Mouse (Mus musculus) kidney, adult 9 months (tissue): ENCODE data around the gene Mxra7.
A peak's percentile ranks its signal among the peaks of the same experiment; 100 is the strongest.
"Not testable (repeated sequence)": the region's sequence is repeated elsewhere in the genome, so short reads cannot be mapped to it uniquely, and the experiment has no call there.

Experiments
- DNase-seq: peaks from one replicate; pipeline ENCODE4 v3.0.0; 2022

Gene Mxra7

DNA sequence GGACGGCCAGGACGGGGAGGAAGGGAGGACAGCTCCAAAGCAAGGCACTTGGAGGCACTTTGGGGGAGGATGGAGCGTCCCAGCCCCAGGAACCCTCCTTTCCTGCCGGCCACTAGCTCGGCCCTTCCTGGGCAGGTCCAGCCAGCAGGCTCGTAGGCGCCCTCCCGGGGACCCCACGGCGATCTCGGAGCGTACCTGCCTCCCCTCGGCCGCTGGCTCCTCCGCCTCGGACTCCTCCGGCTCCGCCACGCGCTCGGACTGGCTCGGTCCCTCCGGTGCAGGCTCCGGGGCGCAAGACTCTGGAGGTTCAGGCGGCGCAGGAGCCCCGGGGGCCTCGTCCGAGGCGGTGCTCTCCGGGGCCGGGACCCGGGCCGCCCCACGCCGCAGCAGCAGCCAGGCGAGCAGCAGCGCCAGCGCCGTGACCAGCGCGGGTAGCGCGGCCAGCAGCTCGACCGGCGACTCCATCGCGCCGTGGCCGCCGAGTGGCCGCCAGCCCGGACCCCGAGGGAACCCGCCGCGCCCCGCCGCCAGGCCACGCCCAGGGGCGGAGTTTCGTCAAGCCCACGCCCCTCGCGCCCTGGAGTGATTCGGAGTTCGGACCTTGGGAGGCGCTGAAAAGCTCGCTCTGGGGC, at the start of gene Mxra7:
TSS of gene Mxra7 (minus strand) at position 513 of the 632 bp plus-strand sequence.
- DNase-seq = peak; percentile 77

DNA sequence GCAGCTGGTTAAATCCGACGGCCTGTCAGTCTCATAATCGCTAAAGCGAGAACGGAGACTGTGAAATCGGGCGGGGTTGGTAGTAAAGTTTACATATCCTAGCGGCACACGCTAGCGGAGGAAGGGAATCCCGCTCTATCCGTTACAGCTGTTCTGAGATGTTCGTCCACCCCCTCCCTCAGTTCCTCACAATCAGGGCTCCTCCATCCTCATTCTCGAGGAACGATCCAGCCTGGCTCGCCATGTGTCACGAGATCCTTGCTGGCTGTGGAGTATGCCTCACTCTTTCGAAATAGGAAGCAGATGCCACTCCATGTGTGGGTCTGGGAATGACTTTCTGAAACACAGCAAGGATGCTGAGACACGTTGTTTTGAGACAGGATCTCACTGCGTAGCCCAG, 46.1 kb upstream of the Mxra7 start:
- no peak for DNase-seq

DNA sequence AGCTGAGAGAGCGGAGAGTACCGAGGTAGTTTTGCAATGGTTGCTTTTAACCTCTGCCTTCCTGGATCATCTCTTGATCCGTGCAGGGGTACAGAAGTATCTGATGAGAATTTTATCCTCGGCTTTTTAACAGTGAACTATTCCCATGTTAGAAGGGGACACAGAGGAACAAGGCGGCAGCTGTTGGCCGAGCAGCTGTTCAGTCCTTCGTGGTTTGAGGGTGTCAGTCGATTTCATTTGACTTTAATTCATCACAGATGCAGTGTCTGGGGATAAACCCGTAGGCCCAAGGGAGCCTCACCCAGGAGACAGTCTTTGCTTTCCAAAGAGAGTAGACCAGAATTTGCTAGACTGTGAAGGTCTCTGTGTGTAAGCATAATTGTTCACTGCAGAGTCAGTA, 43.7 kb upstream of the Mxra7 start:
- no peak for DNase-seq

DNA sequence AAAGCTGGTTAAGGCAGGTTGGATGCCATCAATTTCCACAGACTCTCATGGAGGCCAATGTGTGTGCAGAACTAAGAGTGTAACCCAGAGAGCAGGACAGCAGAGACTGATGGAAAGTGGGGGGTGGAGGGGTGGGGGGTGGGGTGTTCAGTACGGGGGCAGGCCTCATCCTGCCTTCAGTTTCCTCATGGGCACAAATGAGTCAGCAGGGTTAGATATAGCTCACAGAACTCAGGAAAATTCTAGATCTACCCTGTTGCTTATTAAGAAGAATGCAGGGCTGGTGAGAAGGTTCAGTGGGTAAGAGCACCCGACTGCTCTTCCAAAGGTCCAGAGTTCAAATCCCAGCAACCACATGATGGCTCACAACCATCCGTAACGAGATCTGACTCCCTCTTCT, 41.8 kb upstream of the Mxra7 start:
- no peak for DNase-seq

DNA sequence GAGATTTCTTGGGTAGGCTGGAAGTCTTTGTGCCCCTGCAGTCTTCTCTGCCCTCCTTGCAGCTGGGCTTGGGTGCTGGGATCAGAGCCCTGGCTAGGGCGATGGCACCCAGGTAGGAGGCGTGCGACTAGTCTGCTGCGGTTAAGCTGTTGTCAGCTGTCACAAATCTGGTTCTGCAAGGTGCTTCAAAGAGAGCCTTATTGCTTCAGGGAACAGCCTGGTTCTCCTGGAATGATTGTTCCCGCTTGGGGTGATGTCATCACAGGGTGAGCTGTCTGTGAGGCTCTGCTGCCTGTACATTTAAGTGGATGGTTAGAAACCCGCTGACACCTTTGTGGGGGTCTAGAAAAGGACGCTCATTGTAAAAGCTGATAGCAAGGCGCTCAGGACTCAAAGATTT, 41.4 kb upstream of the Mxra7 start:
- DNase-seq = no peak

DNA sequence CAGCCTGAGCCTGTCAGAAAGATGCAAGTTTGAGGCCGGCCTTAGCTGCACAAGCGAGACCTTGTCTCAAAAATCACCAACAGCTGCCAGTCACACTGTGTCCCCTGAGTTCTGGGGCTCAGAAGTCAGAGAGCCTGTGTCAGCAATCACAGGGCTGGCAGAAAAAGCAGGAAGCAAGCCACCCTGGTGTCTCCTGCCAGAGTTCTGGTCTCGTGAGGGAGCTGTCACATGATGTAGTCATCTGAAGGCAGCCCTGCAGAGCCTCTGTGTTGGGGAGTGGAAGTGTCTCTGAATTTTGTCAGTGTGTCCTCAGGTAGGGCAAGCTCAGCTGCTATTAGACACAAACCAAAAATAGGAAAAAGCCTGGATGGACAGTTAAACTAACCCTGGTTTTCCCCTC, 40.3 kb upstream of the Mxra7 start:
- peak; percentile 71 for DNase-seq

DNA sequence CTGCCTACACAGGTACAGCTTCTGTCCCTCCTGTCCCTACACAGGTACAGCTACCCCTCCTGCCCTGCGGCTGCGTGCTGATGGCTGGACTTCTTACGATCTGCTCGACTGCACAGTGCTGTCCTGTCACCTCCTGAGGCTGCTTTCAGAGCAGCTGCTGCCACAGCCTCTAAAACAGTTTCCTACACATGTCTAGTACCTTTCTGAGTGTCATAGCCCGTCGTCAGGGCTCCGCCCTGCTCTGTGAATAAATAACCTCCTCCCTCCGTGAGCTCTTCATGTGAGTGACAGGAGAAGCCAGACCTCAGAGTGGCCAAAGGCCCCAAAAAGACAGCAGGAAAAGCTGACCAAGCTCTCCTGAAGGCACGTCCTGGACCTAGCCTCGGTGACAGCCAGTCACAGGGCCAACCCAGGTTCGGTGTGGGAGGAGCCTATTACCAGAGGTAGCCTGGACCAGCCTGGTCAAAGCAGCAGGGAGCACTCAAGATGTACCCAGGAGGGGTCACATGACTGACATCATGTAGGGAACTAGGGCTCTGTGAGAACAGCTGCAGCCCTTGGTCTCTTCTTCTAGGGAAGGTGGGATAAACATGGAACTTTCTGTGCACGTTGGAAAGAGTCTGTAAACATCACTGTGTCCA, 38.2 kb upstream of the Mxra7 start:
- DNase-seq = peak; percentile 64

DNA sequence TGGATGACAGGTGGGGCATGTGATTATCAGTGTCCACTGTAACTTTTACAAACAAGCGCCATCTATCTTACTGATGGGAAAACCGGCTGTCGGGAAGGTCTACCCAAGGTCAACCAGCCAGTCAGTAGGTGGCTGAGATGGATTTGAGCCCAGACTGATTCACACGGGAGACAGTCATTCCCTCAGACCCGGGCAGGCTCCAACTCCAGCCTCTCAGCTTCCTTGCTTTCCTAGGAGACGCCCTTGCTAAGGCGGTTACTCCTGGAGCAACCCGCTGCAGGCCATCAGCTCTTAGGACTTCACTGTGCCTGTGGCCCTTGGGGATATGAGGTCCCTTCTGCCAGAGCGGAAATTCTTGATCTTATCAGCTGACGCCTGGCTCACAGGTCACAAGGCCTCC, 36.6 kb upstream of the Mxra7 start:
- no peak for DNase-seq

DNA sequence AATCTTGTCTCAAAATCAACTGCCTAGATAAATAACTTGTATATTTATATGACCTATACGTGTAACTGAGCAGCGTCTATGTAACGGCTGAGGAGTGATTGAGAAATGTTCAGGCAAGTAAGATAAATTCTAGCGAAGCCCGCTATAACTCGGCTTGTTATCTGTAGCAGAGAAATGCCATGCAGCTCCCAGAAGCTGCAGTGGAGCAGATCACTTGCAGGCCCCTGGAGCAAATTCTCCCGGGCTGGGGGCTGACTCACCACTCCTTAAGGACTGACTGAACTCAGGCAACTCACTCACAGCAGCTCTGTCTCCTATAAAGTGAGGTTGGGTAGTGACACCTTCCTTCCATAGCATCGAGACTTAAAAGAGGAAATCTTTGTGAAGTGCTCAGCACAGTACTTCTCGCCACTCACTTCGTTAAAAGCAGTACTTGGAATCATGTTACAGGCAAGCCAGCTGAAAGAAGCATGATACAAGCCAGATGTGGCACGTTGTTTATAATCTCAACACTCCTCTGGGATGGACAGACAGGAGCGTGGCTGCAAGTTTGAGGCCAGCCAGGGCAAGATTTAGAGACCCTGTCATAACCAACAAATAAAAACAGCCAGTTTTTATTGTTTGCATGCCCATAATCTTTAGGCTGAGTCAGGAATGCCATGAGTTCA, 29.5 kb upstream of the Mxra7 start:
- no peak for DNase-seq

DNA sequence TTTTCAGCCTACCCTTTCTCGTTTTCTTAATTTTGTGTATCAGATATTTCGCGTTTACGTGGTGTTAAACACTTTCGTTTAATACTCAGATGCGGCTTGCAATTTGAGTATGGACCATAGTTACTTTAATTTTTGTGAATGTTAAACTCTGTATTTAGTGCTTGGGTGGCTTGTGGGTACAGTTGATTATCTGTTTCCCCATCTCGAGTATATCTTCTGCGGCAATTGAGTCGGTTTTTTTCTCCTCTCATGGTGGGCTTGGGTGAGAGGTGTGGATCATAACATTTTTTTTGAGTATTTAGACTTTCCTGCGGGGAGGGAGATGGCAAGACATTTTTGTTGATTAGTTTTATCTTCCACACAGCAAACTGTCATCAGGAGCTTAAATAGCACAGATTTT, 26.4 kb upstream of the Mxra7 start:
- DNase-seq = no peak

DNA sequence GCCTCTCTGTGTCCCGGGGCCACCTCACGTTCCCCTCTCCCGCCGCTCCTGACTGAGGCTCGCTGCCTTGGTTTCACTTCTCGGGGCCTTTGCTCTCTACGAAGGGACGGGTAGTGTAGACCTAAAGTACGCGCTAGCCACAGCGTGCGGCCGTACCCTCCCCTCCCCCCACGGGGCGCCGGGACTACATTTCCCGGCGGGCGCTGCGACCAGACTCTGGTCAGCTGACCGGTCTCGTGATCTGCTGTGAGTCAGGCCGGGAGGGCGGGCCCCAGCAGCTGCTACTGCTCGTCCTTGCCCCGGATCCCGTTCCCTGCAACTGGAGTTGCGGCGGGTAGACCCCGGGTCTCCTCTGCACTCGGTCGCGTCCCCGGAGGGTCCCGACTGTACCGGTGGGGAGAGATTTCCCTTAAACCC, 25.7 kb upstream of the Mxra7 start:
- peak; percentile 98 for DNase-seq

DNA sequence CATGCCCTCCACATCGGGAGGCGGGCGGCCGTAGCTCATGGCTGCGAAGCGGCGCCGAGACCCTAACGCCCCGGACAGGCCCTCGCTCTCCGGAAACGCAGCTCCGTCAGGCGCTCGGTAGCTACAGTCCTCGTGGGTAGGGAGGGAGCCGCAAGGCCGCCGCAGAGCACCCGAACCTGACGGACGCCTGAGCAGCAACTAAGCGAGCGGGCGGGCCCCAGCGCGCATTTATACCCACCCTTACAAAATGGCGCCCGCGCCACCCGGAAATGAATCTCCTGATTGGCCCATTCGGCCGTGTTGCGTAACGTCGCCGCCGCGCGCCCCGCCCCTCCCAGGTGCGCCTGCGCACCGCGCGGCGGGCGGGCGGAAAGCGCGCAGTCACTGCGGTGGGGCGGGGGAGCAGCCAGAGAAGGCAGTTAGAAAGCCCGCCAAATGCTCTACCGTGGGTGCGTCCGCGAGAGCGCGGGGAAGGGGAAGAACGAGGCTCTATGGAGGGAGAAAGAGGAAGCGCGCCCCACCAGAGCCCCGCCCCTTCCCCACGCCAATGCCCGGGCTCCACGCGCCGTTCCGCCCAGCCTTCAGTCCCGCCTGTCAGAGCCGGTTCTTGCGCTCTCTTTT, 25.2 kb upstream of the Mxra7 start, which contains the start of gene Srsf2:
TSS of gene Srsf2 (minus strand) at position 204 of the 621 bp plus-strand sequence.
- DNase-seq = peak; percentile 96

DNA sequence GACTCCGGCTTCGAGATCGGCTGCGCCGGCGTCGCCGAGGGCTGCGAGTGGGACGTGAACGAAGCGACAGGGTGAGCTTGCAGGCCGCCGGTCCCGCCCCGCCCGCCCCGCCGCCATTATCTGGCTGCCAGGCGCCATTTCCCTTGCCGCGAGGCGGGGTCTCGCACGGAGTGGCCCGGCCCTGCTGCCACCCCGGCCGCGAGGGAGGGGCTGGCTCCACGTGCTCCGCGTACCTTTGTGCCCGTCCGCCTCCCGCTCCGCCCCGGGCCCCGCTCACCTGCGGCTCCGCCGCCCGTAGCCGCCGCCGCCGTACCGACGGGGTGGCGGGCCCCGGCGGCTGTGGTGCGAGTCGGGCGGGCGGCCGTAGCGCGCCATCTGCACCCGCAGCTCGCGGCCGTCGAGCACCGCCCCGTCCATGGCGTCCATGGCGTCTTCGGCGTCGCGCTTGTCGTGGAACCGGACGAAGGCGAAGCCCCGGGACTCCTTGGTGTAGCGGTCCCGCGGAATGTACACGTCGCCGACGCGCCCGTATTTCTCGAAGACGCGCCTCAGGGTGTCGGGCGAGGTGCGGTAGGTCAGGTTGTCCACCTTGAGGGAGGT, 24.5 kb upstream of the Mxra7 start, which contains the start of gene Mfsd11:
TSS of gene Mfsd11 (plus strand) at position 150 of the 600 bp plus-strand sequence.
- DNase-seq = peak; percentile 80

DNA sequence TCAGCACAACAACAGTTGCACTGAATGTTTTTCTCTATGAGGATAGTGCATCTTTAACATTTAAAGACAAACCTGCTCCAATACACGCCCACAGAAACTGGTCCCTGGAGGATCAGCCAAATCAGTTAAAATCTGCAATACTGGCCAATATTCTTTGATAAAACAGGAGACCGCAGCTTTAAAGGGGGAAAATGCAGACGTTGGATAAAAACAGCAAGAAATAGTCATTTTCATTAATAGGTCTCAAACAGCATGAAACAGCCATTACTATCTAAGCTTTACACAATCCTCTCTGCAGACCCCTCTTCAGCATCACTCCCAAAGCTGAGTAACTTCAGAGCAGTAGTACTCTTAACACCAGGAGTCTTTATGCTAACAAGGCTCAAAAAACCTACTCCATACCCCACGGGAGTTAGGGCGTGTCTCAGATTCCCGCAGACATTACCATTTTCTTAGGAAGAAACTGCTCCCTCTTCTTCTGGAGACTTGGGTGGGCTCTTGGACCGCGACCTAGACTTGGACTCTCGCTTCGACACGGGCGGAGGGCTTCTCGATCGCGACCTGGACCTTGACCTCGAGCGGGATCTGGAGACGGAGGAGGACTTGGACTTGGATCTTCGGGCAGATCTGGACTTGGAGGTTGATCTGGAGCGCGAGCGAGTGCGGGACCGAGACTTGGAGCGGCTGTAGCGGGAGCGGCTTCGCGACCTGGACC, 23.9 kb upstream of the Mxra7 start:
- DNase-seq = peak; percentile 79

DNA sequence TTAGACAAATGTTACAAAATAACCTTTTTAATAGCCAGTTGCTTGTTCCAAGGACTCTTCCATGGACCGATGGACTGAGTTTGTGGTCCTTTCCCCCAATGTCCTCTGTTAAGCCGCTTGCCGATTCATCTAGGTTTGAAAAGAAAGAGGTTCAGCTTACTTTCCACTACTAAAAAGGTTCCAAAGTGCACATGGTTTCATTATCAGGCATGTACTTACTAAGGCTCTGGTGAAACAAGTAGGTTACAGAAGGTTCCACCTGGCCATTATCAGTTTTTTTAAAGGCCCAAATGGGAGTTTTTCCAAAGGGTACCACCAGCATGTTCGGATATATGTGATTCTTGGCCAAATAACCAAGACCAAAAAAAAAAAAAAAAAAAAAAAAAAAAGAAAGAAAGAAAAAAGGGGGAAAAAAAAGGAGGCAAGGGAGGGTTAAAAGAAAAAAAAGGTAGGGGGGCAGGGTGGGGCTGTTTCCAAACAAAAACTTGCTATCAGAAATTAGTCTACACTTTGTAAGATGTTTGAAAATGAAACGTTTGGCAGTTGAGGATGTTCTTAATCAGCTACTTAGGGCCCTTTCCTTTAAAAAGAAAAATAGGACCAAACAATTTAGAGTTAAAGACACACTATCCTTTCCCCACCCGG, 23.1 kb upstream of the Mxra7 start:
- no peak for DNase-seq

DNA sequence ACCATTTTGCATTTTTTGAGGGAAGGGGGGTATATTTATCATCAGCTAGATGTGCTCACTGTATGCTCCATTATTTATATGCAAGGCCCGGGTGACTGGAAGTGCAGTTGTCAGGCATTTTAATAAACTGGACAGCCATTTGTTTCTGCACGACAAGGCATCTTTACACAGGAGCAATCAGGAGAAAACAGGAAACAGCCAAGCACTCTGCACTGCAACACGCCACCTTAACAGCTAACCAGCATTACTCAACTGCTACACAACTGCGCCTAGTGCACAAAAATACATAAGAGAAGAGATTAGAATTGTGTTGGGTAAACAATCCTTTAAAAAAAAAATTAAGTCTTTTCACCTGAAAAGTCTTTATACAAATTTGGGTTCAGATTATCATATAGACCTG, 22.2 kb upstream of the Mxra7 start:
- no peak for DNase-seq

DNA sequence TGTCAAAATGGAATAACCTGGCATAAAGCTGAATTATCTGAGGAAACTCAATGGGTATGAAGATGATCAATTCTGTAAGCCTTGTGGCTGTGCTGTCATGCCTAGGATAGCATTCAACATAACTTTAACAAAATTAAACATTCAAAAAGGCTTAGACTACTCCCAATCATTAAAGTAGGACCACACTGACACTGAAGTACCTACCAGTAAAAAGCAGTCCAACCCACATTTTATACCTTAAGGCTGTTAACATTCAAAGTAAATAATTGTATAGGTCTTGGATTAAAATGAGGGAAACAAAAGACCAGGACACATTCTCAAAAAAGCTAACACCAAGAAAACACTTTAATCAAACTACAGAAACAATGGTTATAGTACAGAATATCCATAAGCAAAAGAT, 21.7 kb upstream of the Mxra7 start:
- DNase-seq = no peak

DNA sequence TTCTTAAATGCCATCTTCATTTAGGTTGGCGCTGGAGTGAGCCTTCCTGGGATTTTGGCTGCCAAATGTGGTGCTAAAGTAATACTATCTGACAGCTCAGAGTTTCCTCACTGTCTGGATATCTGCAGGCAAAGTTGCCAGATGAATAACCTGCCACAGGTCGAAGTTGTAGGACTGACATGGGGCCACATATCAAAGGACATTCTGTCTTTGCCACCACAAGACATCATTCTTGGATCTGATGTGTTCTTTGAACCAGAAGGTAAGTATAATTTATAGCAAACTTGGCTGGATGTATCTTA, 21.0 kb upstream of the Mxra7 start:
- not testable (repeated sequence) for DNase-seq

DNA sequence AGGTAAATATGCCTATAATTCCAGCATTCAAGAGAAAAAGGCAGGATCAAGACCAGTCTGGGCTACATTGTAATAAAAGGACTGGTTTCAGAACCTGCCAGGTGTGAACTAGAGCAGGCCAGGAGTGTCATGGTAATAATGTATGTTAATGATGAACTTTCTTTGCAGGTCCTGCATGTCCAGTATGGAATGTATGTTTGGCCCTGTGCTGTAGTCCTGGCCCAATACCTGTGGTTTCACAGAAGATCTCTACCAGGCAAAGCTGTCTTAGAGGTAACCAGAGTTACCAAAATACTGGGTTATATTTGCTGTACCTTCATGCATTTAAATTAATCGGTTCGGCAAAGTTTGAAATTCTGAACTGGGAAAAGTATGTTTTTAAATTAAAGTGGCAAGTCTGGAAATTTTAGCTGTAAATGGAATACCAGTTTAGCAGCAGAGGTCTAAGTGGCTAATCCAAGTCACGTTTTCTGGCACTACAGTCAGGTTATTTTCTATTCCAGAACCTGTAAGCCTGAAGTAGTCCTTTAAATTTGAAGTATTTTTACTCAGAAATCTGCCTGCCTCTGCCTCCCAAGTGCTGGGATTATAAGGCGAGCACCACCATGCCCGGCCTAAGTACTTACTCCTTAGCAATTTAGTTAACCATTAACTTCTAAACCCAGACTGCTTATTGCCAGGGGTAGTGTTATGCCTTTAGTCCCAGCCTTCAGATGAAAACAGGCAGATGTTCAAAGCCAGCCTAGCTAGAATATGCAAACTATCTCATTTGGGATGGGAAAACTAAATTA, 20.4 kb upstream of the Mxra7 start:
- peak; percentile 51 for DNase-seq

DNA sequence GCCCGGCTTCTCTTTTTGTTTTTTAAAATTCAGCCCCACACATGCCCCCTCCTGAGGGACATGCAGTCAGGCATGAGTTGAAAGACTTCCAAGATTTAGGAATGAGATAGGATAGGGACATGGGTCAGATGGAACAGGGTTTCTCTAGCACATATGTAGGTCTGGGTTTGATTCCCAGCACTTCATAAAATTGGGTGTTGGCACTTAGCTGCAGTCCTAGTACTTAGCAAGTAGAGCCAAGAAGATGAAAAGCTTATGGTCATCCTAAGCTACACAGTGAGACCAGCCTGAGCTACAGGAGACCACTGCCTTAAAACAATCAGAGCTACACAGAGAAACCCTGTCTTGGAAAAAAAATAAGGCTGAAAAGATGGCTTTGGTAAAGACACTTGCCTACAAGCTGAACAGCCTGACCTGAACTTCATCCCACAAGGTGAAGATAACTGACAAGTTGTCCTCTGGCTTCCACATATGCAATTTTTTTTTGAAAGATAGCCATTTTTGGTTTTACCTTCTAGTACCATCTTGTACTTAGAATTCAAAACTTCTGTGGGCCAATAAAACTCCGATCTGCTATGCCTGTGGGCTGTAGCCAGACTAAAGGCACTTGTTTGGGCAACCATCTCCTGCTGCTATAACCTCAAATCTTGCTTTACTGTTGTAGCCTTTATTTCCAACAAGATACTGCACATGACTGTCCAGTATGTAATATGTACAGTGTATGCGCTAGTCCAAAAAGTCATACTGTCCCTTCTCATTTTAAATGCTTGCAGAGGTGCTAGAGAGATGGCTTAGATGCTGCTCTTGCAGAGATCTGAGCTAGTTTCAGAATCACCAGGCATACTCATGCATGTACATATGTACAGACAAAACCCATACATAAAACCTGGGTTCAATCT, 19.6 kb upstream of the Mxra7 start:
- DNase-seq = no peak
